Mouse (Mus musculus) neural tube, embryonic 11.5 days (tissue): ENCODE data around the gene Pjvk. TPM values are rescaled to one million over a fixed set of nuclear protein-coding genes. Genes with fewer than 3 reads are reported as not detected.

Experiments used
- ATAC-seq: fragments of 200-750 bp; cut with Nextera tagmentation; 2 replicates; pipeline ENCODE4 v1.8.0; 2017; ENCODE audit warnings: moderate number of reproducible peaks, mild to moderate bottlenecking, moderate TSS enrichment, moderate library complexity; ENCODE audit not compliant: insufficient read depth, low FRiP score, low TSS enrichment
- DNase-seq: peaks from one replicate; pipeline ENCODE4 v3.0.0-alpha.2; 2015; ENCODE audit warnings: low spot score
- H3K27ac ChIP-seq: fragments of 300-500 bp; sonication (generic); 2 replicates; pipeline ENCODE4 v1.5.1; 2014; ENCODE audit warnings: low read depth, mild to moderate bottlenecking, low read length
- H3K27me3 ChIP-seq: fragments of 300-500 bp; sonication (generic); 2 replicates; pipeline ENCODE4 v1.6.1; 2014; ENCODE audit warnings: mild to moderate bottlenecking, low read length, mixed read lengths; ENCODE audit not compliant: control insufficient read depth, insufficient read depth
- H3K36me3 ChIP-seq: fragments of 300-500 bp; sonication (generic); 2 replicates; pipeline ENCODE4 v1.6.1; 2014; ENCODE audit warnings: mild to moderate bottlenecking, low read length, moderate library complexity, mixed read lengths; ENCODE audit not compliant: control insufficient read depth, insufficient read depth
- H3K4me1 ChIP-seq: fragments of 300-500 bp; sonication (generic); 2 replicates; pipeline ENCODE4 v1.6.1; 2014; ENCODE audit warnings: low read length, mixed read lengths; ENCODE audit not compliant: control insufficient read depth, insufficient read depth
- H3K4me2 ChIP-seq: fragments of 300-500 bp; sonication (generic); 2 replicates; pipeline ENCODE4 v1.6.1; 2014; ENCODE audit warnings: low read depth, mild to moderate bottlenecking, moderate library complexity
- H3K4me3 ChIP-seq: fragments of 300-500 bp; sonication (generic); 2 replicates; pipeline ENCODE4 v1.5.1; 2014; ENCODE audit warnings: low read depth, low read length
- H3K9ac ChIP-seq: fragments of 300-500 bp; sonication (generic); 2 replicates; pipeline ENCODE4 v1.6.1; 2014; ENCODE audit warnings: mild to moderate bottlenecking, low read length
- H3K9me3 ChIP-seq: fragments of 300-500 bp; sonication (generic); 2 replicates; pipeline ENCODE4 v1.6.1; 2016; ENCODE audit warnings: low read length; ENCODE audit not compliant: control insufficient read depth
- WGBS: fragments of 180-500 bp; shearing (Covaris S2); extraction: QIAGEN DNeasy Blood & Tissue Kit; methylation state at CpG from one replicate; pipeline ENCODE4 v1.1.7; 2014; 5-methylcytosine and 5-hydroxymethylcytosine counted together
- polyA plus RNA-seq: library from polyadenylated mRNA; unstranded; fragments of >200 nt; fragmentation: Nextera tagmentation; extraction: Ambion mirVana; gene quantifications from 2 replicates; pipeline ENCODE4 v1.2.1, GENCODE M21; 2014

Gene Pjvk
- polyA plus RNA-seq: 0.50 and 1.1 TPM in 2 replicates

DNA sequence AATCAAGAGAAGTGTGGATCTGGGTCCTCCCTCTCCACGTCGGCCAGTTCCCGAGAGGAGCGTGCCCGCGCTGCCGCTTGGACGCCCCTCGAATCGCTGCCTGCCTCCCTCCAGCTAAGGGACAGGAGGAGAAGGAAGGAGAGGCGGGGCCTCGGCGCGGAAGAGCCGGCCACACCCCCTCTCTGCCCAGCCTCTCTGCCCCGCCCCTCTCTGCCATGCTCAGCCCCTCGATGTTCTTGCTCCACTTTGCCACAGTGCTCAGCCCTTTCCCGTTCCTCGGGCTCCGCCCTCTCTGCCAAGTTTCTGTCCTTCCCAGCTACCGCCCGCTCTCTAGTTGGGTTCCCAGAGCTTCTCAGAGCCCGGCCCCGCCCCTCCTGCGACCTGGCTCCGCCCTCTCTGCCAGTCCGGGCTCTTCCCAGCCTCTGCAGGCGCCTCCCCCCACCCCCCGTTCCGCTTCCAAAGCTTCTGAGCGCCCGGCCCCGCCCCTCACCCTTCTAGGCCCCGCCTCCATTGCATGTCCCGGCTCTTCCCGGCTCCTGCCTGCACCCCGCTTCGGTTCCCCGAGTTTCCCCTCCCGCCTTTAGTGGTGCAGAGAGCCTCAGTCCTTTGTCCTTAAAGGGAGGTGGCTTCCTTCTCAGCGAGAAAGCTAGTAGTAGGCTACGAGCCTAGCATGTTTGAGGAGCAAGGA lies at the start of gene Pjvk, which contains the start of gene Prkra:
Gene Pjvk, plus strand, starts transcription at position 594 of the 688 bp plus-strand sequence.
Gene Prkra, minus strand, starts transcription at position 133 of the 688 bp plus-strand sequence.
- H3K4me2 ChIP-seq: peak within 1 kb of the TSS; percentile 84
- H3K9me3 ChIP-seq: no peaks in the 10 kb centered on the region
- H3K4me3 ChIP-seq: peak within 1 kb of the TSS; percentile 73
- no peaks in the 10 kb centered on the region for H3K27me3 ChIP-seq
- no peaks in the 10 kb centered on the region for H3K36me3 ChIP-seq
- peak within 1 kb of the TSS; percentile 90 for H3K27ac ChIP-seq
- peak; percentile 99 for DNase-seq
- peak within 1 kb of the TSS; percentile 79 for H3K9ac ChIP-seq
- WGBS: under 1% methylated on average over 33 of the region's 42 CpGs
- H3K4me1 ChIP-seq: no peaks in the 10 kb centered on the region
- ATAC-seq: peak; percentile 98

GRCm38 (mm10) chr2:76599214-76599613 lies 49.1 kb upstream of the Pjvk start:
- no peak overlapping the region for H3K9ac ChIP-seq
- no peaks in the 10 kb centered on the region for H3K36me3 ChIP-seq
- H3K4me1 ChIP-seq: no peaks in the 10 kb centered on the region
- WGBS: 76% methylated on average over 5 of the region's 5 CpGs
- DNase-seq (no peak), ATAC-seq (no peak)
- H3K4me3 ChIP-seq: no peak overlapping the region
- H3K9me3 ChIP-seq: no peaks in the 10 kb centered on the region
- H3K27me3 ChIP-seq: no peaks in the 10 kb centered on the region
- no peak overlapping the region for H3K27ac ChIP-seq
- no peak overlapping the region for H3K4me2 ChIP-seq

GRCm38 (mm10) chr2:76602256-76602655 lies 46.0 kb upstream of the Pjvk start:
- 96% methylated on average over 1 of the region's 1 CpGs for WGBS
- ATAC-seq: no peak

GRCm38 (mm10) chr2:76606704-76607103 lies 41.6 kb upstream of the Pjvk start:
- no peak overlapping the region for H3K4me2 ChIP-seq
- no peak for ATAC-seq
- 84% methylated on average over 3 of the region's 3 CpGs for WGBS
- H3K27ac ChIP-seq: no peak overlapping the region
- H3K4me3 ChIP-seq: no peak overlapping the region
- DNase-seq: no peak
- no peaks in the 10 kb centered on the region for H3K36me3 ChIP-seq
- no peaks in the 10 kb centered on the region for H3K9me3 ChIP-seq
- H3K27me3 ChIP-seq: no peaks in the 10 kb centered on the region
- H3K9ac ChIP-seq: no peak overlapping the region
- no peaks in the 10 kb centered on the region for H3K4me1 ChIP-seq

More at GRCm38 (mm10) chr2:76602256-76602655, 46.0 kb upstream of the Pjvk start:
- Histone ChIP-seq H3K4me2 (no peak overlapping the region), H3K27ac (no peak overlapping the region), H3K9me3 (no peaks in the 10 kb centered on the region), H3K9ac (no peak overlapping the region), H3K4me3 (no peak overlapping the region), H3K36me3 (no peaks in the 10 kb centered on the region), H3K27me3 (no peaks in the 10 kb centered on the region), H3K4me1 (no peaks in the 10 kb centered on the region)
- no peak for DNase-seq

- 90% methylated on average over 10 of the region's 10 CpGs for WGBS
- Histone ChIP-seq H3K27ac (no peak overlapping the region), H3K36me3 (no peaks in the 10 kb centered on the region), H3K4me3 (no peak overlapping the region), H3K9ac (no peak overlapping the region), H3K4me1 (no peaks in the 10 kb centered on the region), H3K27me3 (no peaks in the 10 kb centered on the region), H3K4me2 (no peak overlapping the region), H3K9me3 (no peaks in the 10 kb centered on the region)
- ATAC-seq (no peak), DNase-seq (no peak)
These were observed 37.8 kb upstream of the Pjvk start for GRCm38 (mm10) chr2:76610326-76611104.

- Histone ChIP-seq H3K4me3 (no peak overlapping the region), H3K36me3 (no peaks in the 10 kb centered on the region), H3K9me3 (no peaks in the 10 kb centered on the region), H3K27me3 (no peaks in the 10 kb centered on the region), H3K4me1 (no peaks in the 10 kb centered on the region), H3K27ac (no peak overlapping the region), H3K4me2 (no peak overlapping the region), H3K9ac (no peak overlapping the region)
- ATAC-seq (no peak), DNase-seq (no peak)
- 85% methylated on average over 3 of the region's 3 CpGs for WGBS
These were observed 36.3 kb upstream of the Pjvk start for GRCm38 (mm10) chr2:76611996-76612395.

GRCm38 (mm10) chr2:76618078-76618477 lies 30.2 kb upstream of the Pjvk start:
- H3K27ac ChIP-seq: no peak overlapping the region
- no peak for ATAC-seq

DNA sequence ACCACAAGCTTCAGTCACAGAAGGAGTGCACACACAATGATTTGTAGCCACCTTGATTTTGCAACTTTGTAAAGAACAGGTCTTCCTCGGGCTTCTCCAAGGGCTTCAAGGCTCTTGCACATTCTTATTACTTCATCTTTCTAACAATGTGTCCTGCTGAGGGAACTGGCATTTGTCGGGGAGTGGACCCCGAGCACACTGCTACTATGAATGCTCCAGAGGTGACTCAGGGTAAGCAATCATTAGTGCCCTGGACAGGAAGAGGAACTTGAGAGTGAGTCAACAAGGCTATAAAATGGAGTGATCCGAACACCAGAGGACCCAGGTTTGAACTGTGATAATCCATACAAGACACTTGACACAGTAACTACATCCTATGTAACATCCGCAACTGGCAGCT lies 28.1 kb upstream of the Pjvk start:
- H3K36me3 ChIP-seq: no peaks in the 10 kb centered on the region; the same call in 1 of the 2 replicates
- H3K27me3 ChIP-seq: no peaks in the 10 kb centered on the region
- no peak overlapping the region for H3K4me3 ChIP-seq
- H3K9me3 ChIP-seq: no peaks in the 10 kb centered on the region
- no peak overlapping the region for H3K9ac ChIP-seq
- H3K4me1 ChIP-seq: no peaks in the 10 kb centered on the region
- WGBS: 90% methylated on average over 5 of the region's 5 CpGs
- ATAC-seq: no peak
- DNase-seq: no peak
- H3K4me2 ChIP-seq: no peak overlapping the region
- H3K27ac ChIP-seq: no peak overlapping the region

More at GRCm38 (mm10) chr2:76618078-76618477, 30.2 kb upstream of the Pjvk start:
- peak; percentile 28 for DNase-seq
- Histone ChIP-seq H3K4me1 (no peaks in the 10 kb centered on the region), H3K9me3 (no peaks in the 10 kb centered on the region), H3K36me3 (no peaks in the 10 kb centered on the region; the same call in 1 of the 2 replicates), H3K9ac (no peak overlapping the region), H3K4me3 (no peak overlapping the region), H3K27me3 (no peaks in the 10 kb centered on the region), H3K4me2 (no peak overlapping the region)
- whole genome bisulfite sequencing: 52% methylated on average over 1 of the region's 1 CpGs
